Mouse (Mus musculus) erythroblast, embryonic 14.5 days (primary cell): Measurements from ENCODE around the gene Nxf3.

ENCODE experiments used
- GATA1 ChIP-seq: IDR thresholded peaks from 2 replicates; pipeline ENCODE4 v1.6.1; 2012; ENCODE audit warnings: low read length, inconsistent platforms, mixed read lengths
- TAL1 ChIP-seq: IDR thresholded peaks from 3 replicates; pipeline ENCODE4 v1.6.1; 2012; ENCODE audit warnings: low read length, inconsistent platforms, mixed read lengths

GRCm38 (mm10) chrX:136115419-136115961 is 30.4 kb upstream of the Nxf3 start:
- TF ChIP-seq TAL1, result no peak
- no peak for TF ChIP-seq GATA1
